Mouse (Mus musculus): Measurements from ENCODE around the gene Gimap1. TPM values are rescaled to one million over a fixed set of nuclear protein-coding genes. Genes with fewer than 3 reads are reported as not detected.

The Gimap1 gene
- total RNA-seq, 2 experiments from 2014 or later = 3.1 to 3.4 TPM

DNA sequence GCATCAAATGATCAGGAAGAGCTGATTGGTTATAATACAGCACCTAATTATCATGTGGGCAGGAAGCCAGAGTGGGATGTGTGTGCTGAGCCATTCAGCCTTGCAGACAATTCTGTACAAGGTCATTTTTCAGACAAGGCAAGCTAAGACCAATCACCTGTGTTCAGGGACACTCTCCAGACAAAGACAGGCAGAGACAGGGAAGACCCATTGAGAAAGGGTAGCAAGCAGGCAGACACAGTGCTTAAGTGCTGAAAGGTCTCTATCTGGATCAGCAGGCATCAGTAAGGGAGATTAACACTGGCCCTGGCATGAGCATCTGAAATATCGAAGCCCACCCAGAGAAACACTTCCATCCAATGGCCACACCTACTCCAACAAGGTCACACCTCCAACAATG lies 45.6 kb downstream of the Gimap1 start:
- intact Hi-C loops (cut with DNase I) = no loop called here
- DNase-seq (ENCODE audit: extremely low spot score in 1 of 2, low spot score in 2 of 2) = no peak

DNA sequence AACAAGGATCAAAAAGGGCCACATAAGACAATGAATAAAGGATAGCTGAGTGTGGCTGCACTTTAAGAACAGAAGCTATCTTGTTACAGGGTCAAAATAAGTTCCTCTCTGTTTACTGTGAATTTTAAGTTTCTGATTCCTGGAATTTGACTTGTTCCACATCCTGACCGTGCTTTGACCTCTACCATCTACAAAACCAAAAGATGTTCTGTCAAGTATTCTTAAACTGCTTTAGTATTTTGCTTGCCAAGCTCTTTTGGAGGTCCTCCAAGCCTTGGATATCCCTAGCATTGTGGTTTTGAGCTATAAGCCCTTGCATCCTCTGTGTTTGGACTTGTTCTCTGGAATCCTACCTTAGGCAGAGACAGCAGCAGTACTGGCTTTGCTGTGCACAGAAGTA lies 46.3 kb downstream of the Gimap1 start:
- no peak for DNase-seq (ENCODE audit: extremely low spot score in 1 of 2, low spot score in 2 of 2)
- intact Hi-C loops (cut with DNase I) = no loop called here

DNA sequence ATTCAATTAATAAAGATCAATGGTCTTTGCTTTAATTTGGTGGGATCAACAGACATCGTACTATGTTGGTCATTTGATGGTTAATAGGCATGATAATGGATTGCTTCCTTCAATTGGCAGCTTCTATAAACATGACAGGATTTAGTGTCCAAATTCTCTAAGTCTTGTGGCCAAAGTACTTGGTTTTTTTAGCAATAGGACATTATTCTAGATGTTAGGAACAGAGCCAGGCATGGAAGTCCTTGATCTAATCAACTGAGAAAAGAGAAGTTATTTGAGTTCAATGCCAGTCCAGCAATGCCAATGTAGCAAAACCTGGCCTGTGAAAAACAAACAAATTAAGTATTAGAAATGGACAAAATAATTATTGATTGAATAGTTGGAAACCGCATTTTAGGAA lies 46.7 kb downstream of the Gimap1 start:
- DNase-seq (ENCODE audit: extremely low spot score in 1 of 2, low spot score in 2 of 2) = no peak
- intact Hi-C loops (cut with DNase I) = no loop called here

DNA sequence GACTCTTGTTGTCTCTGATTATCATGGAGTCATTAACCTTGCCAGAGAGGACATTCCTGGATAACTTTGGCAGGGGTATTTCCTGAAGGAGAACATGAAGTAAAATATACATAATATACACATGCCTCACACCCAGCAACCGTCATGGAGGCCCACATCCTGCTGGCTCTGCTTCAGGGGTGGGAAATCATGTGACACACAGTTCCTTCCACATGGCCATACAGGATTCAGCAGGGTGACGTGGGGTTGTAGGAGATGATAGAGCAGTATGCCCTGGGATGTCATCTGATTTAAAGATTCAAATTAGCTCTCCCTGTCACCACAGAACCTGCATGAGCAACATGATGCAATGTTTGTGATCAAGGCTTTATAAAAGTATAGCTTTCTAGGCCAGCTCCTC lies 49.0 kb downstream of the Gimap1 start:
- no peak for DNase-seq (ENCODE audit: extremely low spot score in 1 of 2, low spot score in 2 of 2)
- intact Hi-C loops (cut with DNase I) = no loop called here

Other genes with a start within 250 kb of the Gimap1 start
- 100 to 1,000 TPM; 485 to 501 TPM for gene Atp6v0e2, start 201.4 kb upstream of the Gimap1 start, total RNA-seq (2021)
- 10 to 100 TPM; 28.9 to 31.6 TPM for gene Lrrc61, start 184.3 kb upstream of the Gimap1 start, total RNA-seq (2021)
- gene Rarres2, start 166.3 kb upstream of the Gimap1 start, total RNA-seq (2021) = 1 to 10 TPM; 6.2 to 7.0 TPM
- not detected for gene Gm45021, start 149.4 kb upstream of the Gimap1 start, total RNA-seq (2021)
- gene Repin1, start 145.2 kb upstream of the Gimap1 start, total RNA-seq (2021) = 10 to 100 TPM; 28.0 to 29.5 TPM
- gene Gm44965, start 145.1 kb upstream of the Gimap1 start, total RNA-seq (2021) = not detected
- gene Zfp775, start 137.0 kb upstream of the Gimap1 start, total RNA-seq (2021) = 1 to 10 TPM; 5.8 to 6.8 TPM
- gene AI854703, start 112.3 kb upstream of the Gimap1 start, total RNA-seq (2021) = 10 to 100 TPM; 17.1 to 17.3 TPM
- gene Gimap8, start 91.8 kb upstream of the Gimap1 start, total RNA-seq (2021) = 1 to 10 TPM; 1.3 to 1.8 TPM
- 1 to 10 TPM; 1.2 to 1.4 TPM for gene Gimap9, start 62.9 kb upstream of the Gimap1 start, total RNA-seq (2021)
- under 1 TPM; 0.55 to 0.66 TPM for gene Gimap4, start 54.5 kb upstream of the Gimap1 start, total RNA-seq (2021)
- gene Gimap6, start 30.8 kb upstream of the Gimap1 start, total RNA-seq (2021) = 1 to 10 TPM; 6.5 to 7.0 TPM
- gene Gm28053, start 20.4 kb upstream of the Gimap1 start, total RNA-seq (2021) = not detected
- not detected for gene Gimap7, start 20.4 kb upstream of the Gimap1 start, total RNA-seq (2021)
- 1 to 10 TPM; 1.2 to 1.6 TPM for gene Gimap5, start 7.1 kb downstream of the Gimap1 start, total RNA-seq (2021)
- gene Gimap3, start 31.8 kb downstream of the Gimap1 start, total RNA-seq (2021) = not detected
- gene Tmem176a, start 101.9 kb downstream of the Gimap1 start, total RNA-seq (2021) = 10 to 100 TPM; 15.6 to 18.6 TPM
- gene Tmem176b, start 102.4 kb downstream of the Gimap1 start, total RNA-seq (2021) = 10 to 100 TPM; 38.2 to 42.5 TPM
- gene Aoc1, start 133.8 kb downstream of the Gimap1 start, total RNA-seq (2021) = not detected
- not detected for gene 1600015I10Rik, start 190.8 kb downstream of the Gimap1 start, total RNA-seq (2021)
- gene Doxl2, start 235.9 kb downstream of the Gimap1 start, total RNA-seq (2021) = not detected
- not detected for gene Svs1, start 247.8 kb downstream of the Gimap1 start, total RNA-seq (2021)